Mouse (Mus musculus) heart, embryonic 11.5 days (tissue): ENCODE measurements at regions not wholly inside any gene's neighbourhood (a gene's known extent, or its start where the extent isn't known, plus 50 kb on each side); places are given as distances from the start of the nearest gene placed in this dataset.

Experiments
- ATAC-seq: fragments of 200-750 bp; cut with Nextera tagmentation; replicated peaks from 2 replicates; pipeline ENCODE4 v1.8.0; 2017; ENCODE audit warnings: moderate library complexity; ENCODE audit not compliant: insufficient number of reproducible peaks, low FRiP score, low TSS enrichment
- H3K27ac ChIP-seq: fragments of 300-500 bp; sonication (generic); 2 replicates; pipeline ENCODE4 v1.5.1; 2014; ENCODE audit warnings: mild to moderate bottlenecking, low read depth, low read length
- H3K27me3 ChIP-seq: fragments of 300-500 bp; sonication (generic); 2 replicates; pipeline ENCODE4 v1.6.1; 2014; ENCODE audit warnings: mild to moderate bottlenecking, low read length, mixed read lengths; ENCODE audit not compliant: control insufficient read depth, insufficient read depth
- H3K36me3 ChIP-seq: fragments of 300-500 bp; sonication (generic); 2 replicates; pipeline ENCODE4 v1.6.1; 2014; ENCODE audit warnings: mild to moderate bottlenecking, low read length, moderate library complexity, mixed read lengths; ENCODE audit not compliant: control insufficient read depth, insufficient read depth
- H3K4me1 ChIP-seq: fragments of 300-500 bp; sonication (generic); 2 replicates; pipeline ENCODE4 v1.6.1; 2014; ENCODE audit warnings: low read length; ENCODE audit not compliant: control insufficient read depth, insufficient read depth
- H3K4me2 ChIP-seq: fragments of 300-500 bp; sonication (generic); 2 replicates; pipeline ENCODE4 v1.6.1; 2014; ENCODE audit warnings: mild to moderate bottlenecking, moderate library complexity
- H3K4me3 ChIP-seq: fragments of 300-500 bp; sonication (generic); 2 replicates; pipeline ENCODE4 v1.5.1; 2014; ENCODE audit warnings: low read depth, low read length
- H3K9ac ChIP-seq: fragments of 300-500 bp; sonication (generic); 2 replicates; pipeline ENCODE4 v1.6.1; 2014; ENCODE audit warnings: mild to moderate bottlenecking, low read depth, low read length, moderate library complexity
- H3K9me3 ChIP-seq: fragments of 300-500 bp; sonication (generic); replicated peaks from 2 replicates; pipeline ENCODE4 v1.6.1; 2016; ENCODE audit warnings: low read length; ENCODE audit not compliant: control insufficient read depth
- WGBS: fragments of 180-500 bp; shearing (Covaris S2); extraction: QIAGEN DNeasy Blood & Tissue Kit; methylation state at CpG from one replicate; pipeline ENCODE4 v1.1.7; 2014; ENCODE audit not compliant: insufficient replicate concordance; 5-methylcytosine and 5-hydroxymethylcytosine counted together

- H3K36me3 ChIP-seq: no peaks in the 10 kb centered on the region
- peaks cover 9% of the 10 kb centered on the region for H3K4me1 ChIP-seq
- no peak overlapping the region for H3K27ac ChIP-seq
- no peak overlapping the region for H3K9ac ChIP-seq
- WGBS: 51% methylated on average over 3 of the region's 3 CpGs
- no peaks in the 10 kb centered on the region for H3K27me3 ChIP-seq
- no peaks in the 10 kb centered on the region for H3K9me3 ChIP-seq
- ATAC-seq: no peak
- no peak overlapping the region for H3K4me2 ChIP-seq
- H3K4me3 ChIP-seq: no peak overlapping the region
Measured at GRCm38 (mm10) chr11:31721908-31722307, 50.2 kb upstream of the Bod1 start.

- no peak overlapping the region for H3K9ac ChIP-seq
- 70% methylated on average over 1 of the region's 1 CpGs for WGBS
- H3K27ac ChIP-seq: no peak overlapping the region
- no peak for ATAC-seq
- H3K4me2 ChIP-seq: no peak overlapping the region
- no peaks in the 10 kb centered on the region for H3K9me3 ChIP-seq
- no peaks in the 10 kb centered on the region for H3K27me3 ChIP-seq
- H3K4me3 ChIP-seq: no peak overlapping the region
- H3K36me3 ChIP-seq: no peaks in the 10 kb centered on the region
- no peaks in the 10 kb centered on the region for H3K4me1 ChIP-seq
Measured at GRCm38 (mm10) chr11:31724506-31724905, 52.8 kb upstream of the Bod1 start.

- Histone ChIP-seq H3K27ac (no peak overlapping the region), H3K27me3 (no peaks in the 10 kb centered on the region), H3K4me3 (no peak overlapping the region), H3K4me1 (peaks cover 5% of the 10 kb centered on the region; the same call in 1 of the 2 replicates), H3K9ac (no peak overlapping the region), H3K9me3 (no peaks in the 10 kb centered on the region), H3K36me3 (no peaks in the 10 kb centered on the region), H3K4me2 (no peak overlapping the region)
- WGBS: 71% methylated on average over 15 of the region's 15 CpGs
- no peak for ATAC-seq
Measured at GRCm38 (mm10) chr11:31725936-31726647, 54.4 kb upstream of the Bod1 start.

- H3K9ac ChIP-seq: no peak overlapping the region
- H3K4me3 ChIP-seq: no peak overlapping the region
- no peak overlapping the region for H3K27ac ChIP-seq
- H3K4me2 ChIP-seq: no peak overlapping the region
- 80% methylated on average over 8 of the region's 8 CpGs for WGBS
- H3K9me3 ChIP-seq: no peaks in the 10 kb centered on the region
- no peak for ATAC-seq
- peaks cover 6% of the 10 kb centered on the region; the same call in 1 of the 2 replicates for H3K4me1 ChIP-seq
- H3K36me3 ChIP-seq: no peaks in the 10 kb centered on the region
- H3K27me3 ChIP-seq: no peaks in the 10 kb centered on the region
Measured at GRCm38 (mm10) chr11:31727289-31727688, 55.6 kb upstream of the Bod1 start.

- no peaks in the 10 kb centered on the region for H3K9me3 ChIP-seq
- no peak overlapping the region for H3K9ac ChIP-seq
- peaks cover 19% of the 10 kb centered on the region for H3K4me1 ChIP-seq
- H3K27me3 ChIP-seq: no peaks in the 10 kb centered on the region
- no peak for ATAC-seq
- no peak overlapping the region for H3K27ac ChIP-seq
- no peak overlapping the region for H3K4me3 ChIP-seq
- WGBS: 82% methylated on average over 3 of the region's 3 CpGs
- no peaks in the 10 kb centered on the region for H3K36me3 ChIP-seq
- no peak overlapping the region for H3K4me2 ChIP-seq
Measured at GRCm38 (mm10) chr11:31729728-31730127, 58.0 kb upstream of the Bod1 start.

GRCm38 (mm10) chr11:31730181-31730580, 58.5 kb upstream of the Bod1 start:
- Histone ChIP-seq H3K27ac (no peak overlapping the region), H3K4me2 (no peak overlapping the region), H3K27me3 (no peaks in the 10 kb centered on the region), H3K9me3 (no peaks in the 10 kb centered on the region), H3K36me3 (no peaks in the 10 kb centered on the region), H3K4me1 (peaks cover 19% of the 10 kb centered on the region), H3K4me3 (no peak overlapping the region), H3K9ac (no peak overlapping the region)
- no peak for ATAC-seq
- WGBS: 74% methylated on average over 4 of the region's 4 CpGs

GRCm38 (mm10) chr11:31730680-31731079, 59.0 kb upstream of the Bod1 start:
- H3K4me1 ChIP-seq: peaks cover 19% of the 10 kb centered on the region
- 40% methylated on average over 3 of the region's 3 CpGs for WGBS
- H3K4me3 ChIP-seq: no peak overlapping the region
- H3K36me3 ChIP-seq: no peaks in the 10 kb centered on the region
- no peak overlapping the region for H3K4me2 ChIP-seq
- no peaks in the 10 kb centered on the region for H3K27me3 ChIP-seq
- no peak overlapping the region for H3K27ac ChIP-seq
- no peaks in the 10 kb centered on the region for H3K9me3 ChIP-seq
- ATAC-seq: no peak
- no peak overlapping the region for H3K9ac ChIP-seq

- H3K27ac ChIP-seq: no peak overlapping the region
- H3K27me3 ChIP-seq: no peaks in the 10 kb centered on the region
- no peaks in the 10 kb centered on the region for H3K9me3 ChIP-seq
- WGBS: 78% methylated on average over 4 of the region's 4 CpGs
- peaks cover 19% of the 10 kb centered on the region for H3K4me1 ChIP-seq
- no peak overlapping the region for H3K9ac ChIP-seq
- no peaks in the 10 kb centered on the region for H3K36me3 ChIP-seq
- H3K4me3 ChIP-seq: no peak overlapping the region
- ATAC-seq: no peak
- no peak overlapping the region for H3K4me2 ChIP-seq
Measured at GRCm38 (mm10) chr11:31731459-31731858, 59.8 kb upstream of the Bod1 start.

GRCm38 (mm10) chr11:31732342-31732741, 60.7 kb upstream of the Bod1 start:
- Histone ChIP-seq H3K9me3 (no peaks in the 10 kb centered on the region), H3K4me2 (no peak overlapping the region), H3K4me1 (peaks cover 19% of the 10 kb centered on the region), H3K9ac (peak overlapping the region; percentile 36; the same call in 1 of the 2 replicates), H3K27ac (no peak overlapping the region), H3K36me3 (no peaks in the 10 kb centered on the region), H3K4me3 (no peak overlapping the region), H3K27me3 (no peaks in the 10 kb centered on the region)
- WGBS: 45% methylated on average over 3 of the region's 3 CpGs
- ATAC-seq: no peak
